Mouse (Mus musculus): ENCODE data around the gene Hrh3. TPM values are rescaled to one million over a fixed set of nuclear protein-coding genes. Genes with fewer than 3 reads are reported as not detected.

Hrh3 gene
- polyA plus RNA-seq, 1 experiment from 2014 or later, result 1.5 TPM

- Histone ChIP-seq H3K4me2 (ENCODE audit: low read depth, low read length) (no peak overlapping the region), H3K36me3 (ENCODE audit: control insufficient read depth, insufficient read depth, low read length) (no peaks in the 10 kb centered on the region), H3K4me3 (ENCODE audit: low read depth, low read length) (no peak overlapping the region), H3K9ac (replicated peaks; ENCODE audit: low read depth, low read length) (no peak overlapping the region), H3K9me3 (ENCODE audit: control insufficient read depth, low read length) (no peaks in the 10 kb centered on the region), H3K27ac (ENCODE audit: low read depth, low read length) (no peak overlapping the region), H3K4me1 (ENCODE audit: control insufficient read depth, insufficient read depth, low read length) (peaks cover 20% of the 10 kb centered on the region), H3K27me3 (ENCODE audit: control insufficient read depth, insufficient read depth, low read length) (no peaks in the 10 kb centered on the region)
- no peak for ATAC-seq (ENCODE audit: low read depth)
- 57% methylated on average over 17 of the region's 17 CpGs for WGBS
These were observed 9.9 kb upstream of the Hrh3 start for GRCm38 (mm10) chr2:180113909-180114890.

GRCm38 (mm10) chr2:180108285-180108684 lies 4.0 kb upstream of the Hrh3 start:
- Histone ChIP-seq H3K9ac (replicated peaks; ENCODE audit: low read depth, low read length) (no peak overlapping the region), H3K27ac (ENCODE audit: low read depth, low read length) (no peak overlapping the region), H3K4me1 (ENCODE audit: control insufficient read depth, insufficient read depth, low read length) (peaks cover 12% of the 10 kb centered on the region), H3K4me3 (ENCODE audit: low read depth, low read length) (no peak overlapping the region), H3K36me3 (ENCODE audit: control insufficient read depth, insufficient read depth, low read length) (no peaks in the 10 kb centered on the region), H3K9me3 (ENCODE audit: control insufficient read depth, low read length) (no peaks in the 10 kb centered on the region), H3K27me3 (ENCODE audit: control insufficient read depth, insufficient read depth, low read length) (peaks cover 18% of the 10 kb centered on the region), H3K4me2 (ENCODE audit: low read depth, low read length) (no peak overlapping the region)
- no peak for ATAC-seq (ENCODE audit: low read depth)
- WGBS, result 72% methylated on average over 6 of the region's 6 CpGs

DNA sequence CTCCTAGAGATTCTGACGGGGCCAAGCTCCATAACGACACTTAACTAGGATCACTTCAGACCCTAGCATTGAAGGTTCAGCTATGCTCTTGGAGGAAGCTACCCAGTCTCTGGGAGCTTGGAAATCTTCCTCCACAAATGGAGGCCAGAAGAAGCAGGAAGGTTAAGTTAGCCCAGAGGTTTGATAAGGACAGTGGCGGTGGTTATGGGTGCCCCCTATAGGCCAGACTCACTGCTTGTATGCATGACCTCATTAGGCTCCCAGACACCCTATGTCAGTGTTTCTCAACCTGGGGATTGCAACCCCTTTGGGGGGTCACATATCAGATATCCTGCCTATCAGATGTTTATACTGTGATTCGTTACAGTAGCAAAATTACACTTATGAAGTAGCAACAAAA lies 2.8 kb upstream of the Hrh3 start:
- no peak overlapping the region for H3K4me3 ChIP-seq (ENCODE audit: low read depth, low read length)
- no peaks in the 10 kb centered on the region for H3K9me3 ChIP-seq (ENCODE audit: control insufficient read depth, low read length)
- no peak overlapping the region for H3K4me2 ChIP-seq (ENCODE audit: low read depth, low read length)
- no peaks in the 10 kb centered on the region for H3K36me3 ChIP-seq (ENCODE audit: control insufficient read depth, insufficient read depth, low read length)
- H3K9ac ChIP-seq (replicated peaks; ENCODE audit: low read depth, low read length), result no peak overlapping the region
- 72% methylated on average over 4 of the region's 4 CpGs for WGBS
- peaks cover 19% of the 10 kb centered on the region for H3K27me3 ChIP-seq (ENCODE audit: control insufficient read depth, insufficient read depth, low read length)
- no peak overlapping the region for H3K27ac ChIP-seq (ENCODE audit: low read depth, low read length)
- H3K4me1 ChIP-seq (ENCODE audit: control insufficient read depth, insufficient read depth, low read length), result peaks cover 18% of the 10 kb centered on the region
- no peak for ATAC-seq (ENCODE audit: low read depth)

GRCm38 (mm10) chr2:180105441-180106190 lies 1.3 kb upstream of the Hrh3 start:
- H3K27me3 ChIP-seq (ENCODE audit: control insufficient read depth, insufficient read depth, low read length), result peaks cover 27% of the 10 kb centered on the region
- no peak overlapping the region for H3K4me2 ChIP-seq (ENCODE audit: low read depth, low read length)
- ATAC-seq (ENCODE audit: low read depth), result no peak

DNA sequence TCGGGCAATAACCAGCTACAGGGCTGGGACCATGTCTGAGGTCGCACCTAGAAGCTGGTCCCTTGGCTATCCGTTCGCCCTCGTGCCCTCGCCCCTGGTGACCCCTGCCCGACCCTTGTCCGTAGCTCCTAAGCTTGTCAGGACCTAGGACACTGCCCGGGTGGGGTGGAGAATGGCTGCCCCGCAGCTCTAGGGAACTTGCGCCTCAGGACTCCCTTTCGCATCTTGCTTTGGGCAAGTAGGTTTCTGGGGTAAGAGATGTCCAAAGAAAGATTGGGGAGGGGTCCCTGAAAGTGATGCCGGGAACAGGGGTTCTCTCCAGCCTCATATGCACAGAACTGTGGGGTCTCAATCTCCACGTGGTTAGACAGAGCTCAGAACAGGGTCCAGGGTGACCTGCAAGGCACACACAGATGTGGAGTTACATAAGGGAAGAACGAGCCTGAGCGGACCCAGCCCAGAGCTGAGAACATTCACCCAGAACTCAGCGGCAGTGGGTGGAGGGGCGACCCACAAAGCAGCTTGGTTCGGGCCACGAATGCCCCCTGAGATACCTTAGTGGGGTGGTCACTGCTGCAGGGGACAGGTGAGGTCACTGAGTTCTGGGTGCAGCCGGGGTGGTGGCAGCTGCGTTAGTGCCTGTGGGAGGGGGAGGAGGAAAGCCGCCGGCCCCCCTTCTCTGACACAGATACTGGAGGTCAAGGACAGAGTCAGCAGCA lies 530 bp upstream of the Hrh3 start:
- Histone ChIP-seq H3K36me3 (ENCODE audit: control insufficient read depth, insufficient read depth, low read length) (no peaks in the 10 kb centered on the region), H3K9ac (replicated peaks; ENCODE audit: low read depth, low read length) (peak overlapping the region; percentile 51), H3K27me3 (ENCODE audit: control insufficient read depth, insufficient read depth, low read length) (peaks cover 29% of the 10 kb centered on the region), H3K4me1 (ENCODE audit: control insufficient read depth, insufficient read depth, low read length) (peaks cover 18% of the 10 kb centered on the region), H3K27ac (ENCODE audit: low read depth, low read length) (no peak overlapping the region), H3K9me3 (ENCODE audit: control insufficient read depth, low read length) (no peaks in the 10 kb centered on the region), H3K4me3 (ENCODE audit: low read depth, low read length) (peak overlapping the region; percentile 63), H3K4me2 (ENCODE audit: low read depth, low read length) (peak overlapping the region; percentile 95)
- ATAC-seq (ENCODE audit: low read depth), result no peak; the same call in 1 of the 2 replicates
- 8% methylated on average over 24 of the region's 24 CpGs for WGBS

More at GRCm38 (mm10) chr2:180105441-180106190, 1.3 kb upstream of the Hrh3 start:
- no peaks in the 10 kb centered on the region for H3K9me3 ChIP-seq (ENCODE audit: control insufficient read depth, low read length)
- no peaks in the 10 kb centered on the region for H3K36me3 ChIP-seq (ENCODE audit: control insufficient read depth, insufficient read depth, low read length)
- H3K27ac ChIP-seq (ENCODE audit: low read depth, low read length), result no peak overlapping the region
- WGBS, result 35% methylated on average over 8 of the region's 8 CpGs
- H3K4me3 ChIP-seq (ENCODE audit: low read depth, low read length), result no peak overlapping the region
- H3K9ac ChIP-seq (replicated peaks; ENCODE audit: low read depth, low read length), result no peak overlapping the region
- peaks cover 18% of the 10 kb centered on the region for H3K4me1 ChIP-seq (ENCODE audit: control insufficient read depth, insufficient read depth, low read length)

DNA sequence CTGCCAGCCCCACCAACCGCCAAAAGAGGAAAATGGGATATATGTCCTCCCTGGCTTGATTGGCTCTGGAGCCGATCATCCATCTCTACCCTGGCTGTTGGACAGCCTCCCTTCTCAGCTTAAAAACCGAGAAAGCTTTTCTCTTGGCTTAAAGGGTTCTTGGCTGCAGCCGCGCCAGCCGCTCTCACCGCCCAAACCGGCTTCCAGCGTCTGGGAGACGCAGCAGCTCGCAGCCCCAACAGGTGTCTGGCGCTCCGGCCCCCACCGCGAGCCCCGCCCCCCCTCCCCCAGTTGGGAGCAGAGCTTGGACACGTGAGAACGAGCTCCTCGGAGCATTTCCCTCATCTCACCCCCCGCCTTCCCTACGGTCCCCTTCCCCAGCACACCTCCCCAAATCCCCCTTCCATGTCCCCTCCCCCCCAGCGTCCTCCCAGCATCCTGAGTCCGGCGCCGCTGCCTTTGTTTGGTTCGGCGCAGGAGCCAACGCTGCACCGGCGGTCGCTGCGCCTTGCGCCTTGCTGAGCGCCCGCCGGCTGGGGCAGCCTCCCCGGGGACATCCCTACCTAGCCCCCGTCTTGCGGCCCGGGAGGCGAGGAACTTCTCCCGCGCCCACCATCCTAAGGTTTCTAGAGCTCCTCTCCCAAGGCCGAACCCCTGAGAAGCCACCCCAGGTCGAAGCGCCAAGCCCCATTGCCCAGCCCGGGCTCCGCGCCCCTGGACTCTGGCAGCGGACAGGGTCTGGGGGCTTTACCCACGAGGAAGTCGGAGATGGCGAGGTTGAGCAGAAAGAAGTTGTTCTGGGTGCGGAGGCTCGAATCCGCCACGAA lies 924 bp downstream of the Hrh3 start:
- H3K9me3 ChIP-seq (ENCODE audit: control insufficient read depth, low read length), result no peaks in the 10 kb centered on the region
- under 1% methylated on average over 56 of the region's 57 CpGs for WGBS
- H3K27ac ChIP-seq (ENCODE audit: low read depth, low read length), result no peak overlapping the region
- H3K36me3 ChIP-seq (ENCODE audit: control insufficient read depth, insufficient read depth, low read length), result no peaks in the 10 kb centered on the region
- peak overlapping the region; percentile 51 for H3K9ac ChIP-seq (replicated peaks; ENCODE audit: low read depth, low read length)
- H3K4me2 ChIP-seq (ENCODE audit: low read depth, low read length), result peak overlapping the region; percentile 95
- ATAC-seq (ENCODE audit: low read depth), result 0 out of 2 replicates have a peak, but pooled peaks have one; percentile 3
- peak overlapping the region; percentile 63 for H3K4me3 ChIP-seq (ENCODE audit: low read depth, low read length)
- H3K27me3 ChIP-seq (ENCODE audit: control insufficient read depth, insufficient read depth, low read length), result peaks cover 29% of the 10 kb centered on the region
- H3K4me1 ChIP-seq (ENCODE audit: control insufficient read depth, insufficient read depth, low read length), result peaks cover 18% of the 10 kb centered on the region

DNA sequence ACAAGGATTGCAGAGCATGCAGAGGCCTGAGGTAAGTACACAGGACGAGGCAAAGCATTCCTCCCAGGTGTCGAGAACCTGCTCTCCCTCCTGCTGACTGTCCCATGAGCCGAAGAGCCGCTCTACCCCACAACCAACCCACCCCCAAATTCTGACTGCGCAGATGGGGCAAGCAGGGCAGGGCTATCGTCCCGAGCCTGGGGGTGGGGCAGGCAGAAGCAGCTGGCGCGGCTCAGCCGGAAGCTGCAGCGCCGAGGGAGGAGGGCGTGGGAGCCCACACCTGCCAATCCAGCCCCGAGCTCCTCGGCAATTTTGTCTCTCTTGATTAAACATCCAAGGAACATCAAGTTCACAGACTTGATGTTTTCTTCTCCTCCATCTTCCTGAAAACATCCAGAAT lies 4.8 kb downstream of the Hrh3 start:
- no peak for ATAC-seq (ENCODE audit: low read depth)
- Histone ChIP-seq H3K9ac (replicated peaks; ENCODE audit: low read depth, low read length) (no peak overlapping the region; the same call in 1 of the 2 replicates), H3K4me2 (ENCODE audit: low read depth, low read length) (no peak overlapping the region), H3K27me3 (ENCODE audit: control insufficient read depth, insufficient read depth, low read length) (peaks cover 21% of the 10 kb centered on the region), H3K4me1 (ENCODE audit: control insufficient read depth, insufficient read depth, low read length) (peaks cover 18% of the 10 kb centered on the region), H3K27ac (ENCODE audit: low read depth, low read length) (no peak overlapping the region), H3K36me3 (ENCODE audit: control insufficient read depth, insufficient read depth, low read length) (no peaks in the 10 kb centered on the region), H3K9me3 (ENCODE audit: control insufficient read depth, low read length) (no peaks in the 10 kb centered on the region), H3K4me3 (ENCODE audit: low read depth, low read length) (no peak overlapping the region)
- WGBS, result 3% methylated on average over 15 of the region's 15 CpGs

GRCm38 (mm10) chr2:180098167-180098566 lies 6.1 kb downstream of the Hrh3 start:
- Histone ChIP-seq H3K4me1 (ENCODE audit: control insufficient read depth, insufficient read depth, low read length) (peaks cover 8% of the 10 kb centered on the region; the same call in 1 of the 2 replicates), H3K27me3 (ENCODE audit: control insufficient read depth, insufficient read depth, low read length) (peaks cover 11% of the 10 kb centered on the region; the same call in 1 of the 2 replicates), H3K9ac (replicated peaks; ENCODE audit: low read depth, low read length) (no peak overlapping the region), H3K4me3 (ENCODE audit: low read depth, low read length) (no peak overlapping the region), H3K4me2 (ENCODE audit: low read depth, low read length) (no peak overlapping the region), H3K27ac (ENCODE audit: low read depth, low read length) (no peak overlapping the region), H3K9me3 (ENCODE audit: control insufficient read depth, low read length) (no peaks in the 10 kb centered on the region), H3K36me3 (ENCODE audit: control insufficient read depth, insufficient read depth, low read length) (no peaks in the 10 kb centered on the region)
- 39% methylated on average over 5 of the region's 5 CpGs for WGBS
- ATAC-seq (ENCODE audit: low read depth), result no peak

All from neural tube, embryonic 14.5 days (tissue).